Mouse (Mus musculus) olfactory bulb, adult 2 months (tissue): ENCODE results near the gene Ccdc116.

Experiments used
- CTCF ChIP-seq: fragments of 200-500 bp; IDR thresholded peaks from 2 replicates; pipeline ENCODE4 v1.5.1; 2012; ENCODE audit warnings: low read depth, mild to moderate bottlenecking, low read length, moderate library complexity; ENCODE audit not compliant: insufficient read depth
- POLR2A ChIP-seq: fragments of 200-500 bp; IDR thresholded peaks from 2 replicates; pipeline ENCODE4 v1.6.1; 2012; ENCODE audit warnings: mild to moderate bottlenecking, low read depth, low read length, moderate library complexity; ENCODE audit not compliant: insufficient read depth

GRCm38 (mm10) chr16:17167179-17167578 is 20.1 kb upstream of the Ccdc116 start:
- TF ChIP-seq CTCF (no peak), POLR2A (no peak)
